Mouse (Mus musculus) kidney, embryonic 16.5 days (tissue): Measurements from ENCODE around the gene Bahcc1. TPM values are rescaled to one million over a fixed set of nuclear protein-coding genes. Genes with fewer than 3 reads are reported as not detected.

Source experiments
- ATAC-seq: fragments of 200-750 bp; cut with Nextera tagmentation; 2 replicates; pipeline ENCODE4 v1.8.0; 2017; ENCODE audit warnings: moderate TSS enrichment; ENCODE audit not compliant: low FRiP score, low TSS enrichment
- H3K27ac ChIP-seq: fragments of 300-500 bp; sonication (generic); 2 replicates; pipeline ENCODE4 v1.5.1; 2014; ENCODE audit warnings: low read length
- H3K27me3 ChIP-seq: fragments of 300-500 bp; sonication (generic); 2 replicates; pipeline ENCODE4 v1.6.1; 2014; ENCODE audit warnings: low read length, control low read depth, mixed read lengths; ENCODE audit not compliant: insufficient read depth
- H3K36me3 ChIP-seq: fragments of 300-500 bp; sonication (generic); 2 replicates; pipeline ENCODE4 v1.6.1; 2014; ENCODE audit warnings: low read length, control low read depth, mixed read lengths; ENCODE audit not compliant: insufficient read depth
- H3K4me1 ChIP-seq: fragments of 300-500 bp; sonication (generic); 2 replicates; pipeline ENCODE4 v1.6.1; 2014; ENCODE audit warnings: low read length, control low read depth, mixed read lengths; ENCODE audit not compliant: insufficient read depth
- H3K4me2 ChIP-seq: fragments of 300-500 bp; sonication (generic); replicated peaks from 2 replicates; pipeline ENCODE4 v1.6.1; 2014; ENCODE audit warnings: low read depth, low read length
- H3K4me3 ChIP-seq: fragments of 300-500 bp; sonication (generic); 2 replicates; pipeline ENCODE4 v1.5.1; 2014; ENCODE audit warnings: mild to moderate bottlenecking, low read length
- H3K9ac ChIP-seq: fragments of 300-500 bp; sonication (generic); replicated peaks from 2 replicates; pipeline ENCODE4 v1.6.1; 2014; ENCODE audit warnings: low read length
- H3K9me3 ChIP-seq: fragments of 300-500 bp; sonication (generic); 2 replicates; pipeline ENCODE4 v1.6.1; 2016; ENCODE audit warnings: low read length, control low read depth
- WGBS: fragments of 180-500 bp; shearing (Covaris S2); extraction: QIAGEN DNeasy Blood & Tissue Kit; methylation state at CpG from one replicate; pipeline ENCODE4 v1.1.7; 2014; 5-methylcytosine and 5-hydroxymethylcytosine counted together
- polyA plus RNA-seq: library from polyadenylated mRNA; unstranded; fragments of >200 nt; fragmentation: Nextera tagmentation; extraction: Ambion mirVana; gene quantifications from 2 replicates; pipeline ENCODE4 v1.2.1, GENCODE M21; 2015

The Bahcc1 gene
- polyA plus RNA-seq, 1 experiment from 2014 or later = 14.2 TPM

GRCm38 (mm10) chr11:120257911-120258310 lies 25.2 kb downstream of the Bahcc1 start:
- Histone ChIP-seq H3K9me3 (no peaks in the 10 kb centered on the region), H3K27ac (no peak overlapping the region), H3K27me3 (no peaks in the 10 kb centered on the region), H3K4me3 (no peak overlapping the region), H3K36me3 (no peaks in the 10 kb centered on the region), H3K4me1 (peaks cover 84% of the 10 kb centered on the region), H3K4me2 (no peak overlapping the region), H3K9ac (no peak overlapping the region)
- no peak for ATAC-seq
- WGBS = 96% methylated on average over 13 of the region's 13 CpGs

- 0 out of 2 replicates have a peak overlapping the region, but pooled peaks have one; percentile 18 for H3K9ac ChIP-seq
- WGBS = 57% methylated on average over 12 of the region's 12 CpGs
These were observed 26.3 kb downstream of the Bahcc1 start for GRCm38 (mm10) chr11:120258896-120259689.

GRCm38 (mm10) chr11:120259792-120260768 lies 27.3 kb downstream of the Bahcc1 start:
- no peaks in the 10 kb centered on the region for H3K9me3 ChIP-seq
- H3K27me3 ChIP-seq = no peaks in the 10 kb centered on the region
- H3K36me3 ChIP-seq = no peaks in the 10 kb centered on the region
- H3K9ac ChIP-seq = no peak overlapping the region
- 62% methylated on average over 25 of the region's 25 CpGs for WGBS
- no peak overlapping the region for H3K27ac ChIP-seq
- H3K4me1 ChIP-seq = peaks cover 85% of the 10 kb centered on the region
- H3K4me3 ChIP-seq = no peak overlapping the region
- H3K4me2 ChIP-seq = no peak overlapping the region
- no peak for ATAC-seq

More at GRCm38 (mm10) chr11:120258896-120259689, 26.3 kb downstream of the Bahcc1 start:
- Histone ChIP-seq H3K9me3 (no peaks in the 10 kb centered on the region), H3K27ac (0 out of 2 replicates have a peak overlapping the region, but pooled peaks have one; percentile 21), H3K36me3 (no peaks in the 10 kb centered on the region), H3K4me2 (no peak overlapping the region), H3K4me1 (peaks cover 85% of the 10 kb centered on the region), H3K4me3 (no peak overlapping the region), H3K27me3 (no peaks in the 10 kb centered on the region)
- no peak for ATAC-seq

GRCm38 (mm10) chr11:120260769-120261150 lies 28.0 kb downstream of the Bahcc1 start:
- Histone ChIP-seq H3K4me1 (peaks cover 85% of the 10 kb centered on the region), H3K9ac (no peak overlapping the region), H3K4me3 (no peak overlapping the region), H3K36me3 (no peaks in the 10 kb centered on the region), H3K27me3 (no peaks in the 10 kb centered on the region), H3K9me3 (no peaks in the 10 kb centered on the region), H3K27ac (no peak overlapping the region), H3K4me2 (no peak overlapping the region)
- ATAC-seq = no peak
- 79% methylated on average over 6 of the region's 6 CpGs for WGBS

GRCm38 (mm10) chr11:120261416-120262355 lies 28.9 kb downstream of the Bahcc1 start:
- H3K4me3 ChIP-seq = no peak overlapping the region
- H3K4me1 ChIP-seq = peaks cover 81% of the 10 kb centered on the region
- no peaks in the 10 kb centered on the region for H3K9me3 ChIP-seq
- WGBS = 27% methylated on average over 20 of the region's 20 CpGs
- H3K36me3 ChIP-seq = no peaks in the 10 kb centered on the region
- H3K4me2 ChIP-seq = no peak overlapping the region
- H3K27me3 ChIP-seq = no peaks in the 10 kb centered on the region
- peak; percentile 67 for ATAC-seq
- no peak overlapping the region for H3K9ac ChIP-seq
- peak overlapping the region; percentile 68 for H3K27ac ChIP-seq

- Histone ChIP-seq H3K4me2 (no peak overlapping the region), H3K4me3 (no peak overlapping the region)
These were observed 29.7 kb downstream of the Bahcc1 start for GRCm38 (mm10) chr11:120262356-120262901.

GRCm38 (mm10) chr11:120263176-120263575 lies 30.4 kb downstream of the Bahcc1 start:
- Histone ChIP-seq H3K4me1 (peaks cover 77% of the 10 kb centered on the region), H3K27ac (no peak overlapping the region), H3K4me2 (no peak overlapping the region), H3K27me3 (no peaks in the 10 kb centered on the region), H3K36me3 (no peaks in the 10 kb centered on the region), H3K9ac (no peak overlapping the region), H3K4me3 (no peak overlapping the region), H3K9me3 (no peaks in the 10 kb centered on the region)
- WGBS = 92% methylated on average over 3 of the region's 3 CpGs
- ATAC-seq = no peak

More at GRCm38 (mm10) chr11:120262356-120262901, 29.7 kb downstream of the Bahcc1 start:
- ATAC-seq = peak; percentile 62; the same call in 1 of the 2 replicates
- Histone ChIP-seq H3K27ac (peak overlapping the region; percentile 68; the same call in 1 of the 2 replicates), H3K9me3 (no peaks in the 10 kb centered on the region), H3K36me3 (no peaks in the 10 kb centered on the region), H3K27me3 (no peaks in the 10 kb centered on the region), H3K4me1 (peaks cover 77% of the 10 kb centered on the region), H3K9ac (no peak overlapping the region)
- 29% methylated on average over 8 of the region's 8 CpGs for WGBS

- H3K4me2 ChIP-seq = no peak overlapping the region
- H3K27ac ChIP-seq = no peak overlapping the region
- peaks cover 69% of the 10 kb centered on the region for H3K4me1 ChIP-seq
- ATAC-seq = no peak
- H3K9me3 ChIP-seq = no peaks in the 10 kb centered on the region
- H3K36me3 ChIP-seq = no peaks in the 10 kb centered on the region
- H3K4me3 ChIP-seq = no peak overlapping the region
- WGBS = 56% methylated on average over 6 of the region's 6 CpGs
- H3K27me3 ChIP-seq = no peaks in the 10 kb centered on the region
- no peak overlapping the region for H3K9ac ChIP-seq
These were observed 31.3 kb downstream of the Bahcc1 start for GRCm38 (mm10) chr11:120264008-120264407.

- no peaks in the 10 kb centered on the region for H3K27me3 ChIP-seq
- no peaks in the 10 kb centered on the region for H3K9me3 ChIP-seq
- no peaks in the 10 kb centered on the region for H3K36me3 ChIP-seq
- no peak overlapping the region for H3K4me2 ChIP-seq
- no peak for ATAC-seq
- H3K27ac ChIP-seq = no peak overlapping the region
- H3K9ac ChIP-seq = no peak overlapping the region
- H3K4me1 ChIP-seq = peaks cover 65% of the 10 kb centered on the region
- no peak overlapping the region for H3K4me3 ChIP-seq
- 52% methylated on average over 5 of the region's 5 CpGs for WGBS
These were observed 32.7 kb downstream of the Bahcc1 start for GRCm38 (mm10) chr11:120265458-120265857.
